Mouse (Mus musculus): ENCODE results near the gene Slc22a21. TPM values are rescaled to one million over a fixed set of nuclear protein-coding genes. Genes with fewer than 3 reads are reported as not detected.
A peak's percentile ranks its signal among the peaks of the same experiment; 100 is the strongest.

Slc22a21 gene
- 1.4 and 1.7 TPM in 2 replicates for polyA plus RNA-seq (2016; fragmentation: Nextera tagmentation; extraction: Ambion mirVana)

DNA sequence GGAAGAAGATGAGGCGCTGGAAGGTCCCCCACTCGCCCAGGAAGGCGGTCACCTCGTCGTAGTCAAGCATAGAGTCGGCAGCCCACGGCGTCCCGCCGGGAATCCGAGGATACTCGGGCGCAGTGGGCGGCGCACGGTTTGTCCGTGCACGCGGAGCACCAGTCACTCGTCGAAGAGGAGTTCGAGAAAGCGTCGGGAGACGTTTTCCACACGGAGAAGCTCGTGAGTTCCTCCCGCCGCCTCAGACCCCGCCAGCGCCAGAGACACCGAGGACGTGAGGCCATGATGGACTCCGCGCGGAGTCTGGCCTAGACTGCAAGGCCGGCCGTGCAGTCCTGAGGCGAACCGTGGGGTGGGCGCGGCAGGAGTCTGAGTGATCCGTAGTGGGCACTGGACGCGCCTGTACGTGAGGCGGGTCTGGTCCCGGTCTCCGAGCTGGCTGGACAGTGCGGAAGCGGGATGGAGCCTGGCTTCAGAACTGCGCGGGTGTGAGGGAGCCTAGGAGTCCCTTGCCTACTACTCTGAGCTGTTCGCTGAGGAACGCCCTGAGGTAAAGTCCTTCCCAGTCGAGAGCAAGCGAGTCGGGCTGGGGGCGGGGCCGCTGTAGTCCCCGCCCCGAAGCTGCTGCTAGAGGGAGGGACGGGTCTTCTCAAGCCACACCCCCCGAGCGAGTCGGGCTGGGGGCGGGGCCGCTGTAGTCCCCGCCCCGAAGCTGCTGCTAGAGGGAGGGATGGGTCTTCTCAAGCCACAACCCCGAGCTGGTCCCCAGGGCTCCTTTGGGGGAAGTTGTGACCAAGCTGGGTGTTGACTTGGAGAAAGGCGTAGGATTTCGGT lies at the start of gene Slc22a21:
Slc22a21 (minus strand) TSS at position 545 of the 834 bp plus-strand sequence.
- peak within 1 kb of the TSS; percentile 65 for H3K27ac ChIP-seq
- under 1% methylated on average over 73 of the region's 73 CpGs for WGBS (ENCODE audit: insufficient replicate concordance)
- peak; percentile 96 for ATAC-seq

GRCm38 (mm10) chr11:54028997-54029396 lies 48.9 kb upstream of the Slc22a21 start:
- no peak for ATAC-seq
- Histone ChIP-seq H3K4me3 (peak overlapping the region; percentile 92), H3K4me2 (peak overlapping the region; percentile 92), H3K4me1 (peaks cover 49% of the 10 kb centered on the region), H3K9me3 (replicated peaks) (no peaks in the 10 kb centered on the region), H3K27ac (peak overlapping the region; percentile 98), H3K9ac (peak overlapping the region; percentile 95), H3K36me3 (peaks cover 20% of the 10 kb centered on the region), H3K27me3 (replicated peaks) (peaks cover 3% of the 10 kb centered on the region; the same call in 1 of the 2 replicates)
- WGBS (ENCODE audit: insufficient replicate concordance), result 43% methylated on average over 4 of the region's 4 CpGs

More for the DNA sequence above, at the start of gene Slc22a21:
- no peaks in the 10 kb centered on the region for H3K9me3 ChIP-seq (replicated peaks)
- peaks cover 7% of the 10 kb centered on the region; the same call in 1 of the 2 replicates for H3K27me3 ChIP-seq (replicated peaks)
- H3K4me2 ChIP-seq, result peak within 1 kb of the TSS; percentile 93
- H3K4me3 ChIP-seq, result peak within 1 kb of the TSS; percentile 67
- peaks cover 25% of the 10 kb centered on the region for H3K36me3 ChIP-seq
- H3K9ac ChIP-seq, result peak within 1 kb of the TSS; percentile 72
- H3K4me1 ChIP-seq, result peaks cover 25% of the 10 kb centered on the region

- WGBS (ENCODE audit: insufficient replicate concordance), result 4% methylated on average over 61 of the region's 61 CpGs
- Histone ChIP-seq H3K4me3 (peak within 1 kb of the TSS; percentile 92), H3K27ac (peak within 1 kb of the TSS; percentile 98), H3K27me3 (replicated peaks) (peaks cover 3% of the 10 kb centered on the region; the same call in 1 of the 2 replicates), H3K36me3 (peaks cover 24% of the 10 kb centered on the region), H3K4me1 (peaks cover 56% of the 10 kb centered on the region), H3K4me2 (peak within 1 kb of the TSS; percentile 92), H3K9ac (peak within 1 kb of the TSS; percentile 95), H3K9me3 (replicated peaks) (no peaks in the 10 kb centered on the region)
- ATAC-seq, result peak; percentile 84
These were observed 48.2 kb upstream of the Slc22a21 start, which contains the start of gene Slc22a4 for GRCm38 (mm10) chr11:54028044-54028951. TSS of gene Slc22a4 (minus strand) at chr11:54028090.

DNA sequence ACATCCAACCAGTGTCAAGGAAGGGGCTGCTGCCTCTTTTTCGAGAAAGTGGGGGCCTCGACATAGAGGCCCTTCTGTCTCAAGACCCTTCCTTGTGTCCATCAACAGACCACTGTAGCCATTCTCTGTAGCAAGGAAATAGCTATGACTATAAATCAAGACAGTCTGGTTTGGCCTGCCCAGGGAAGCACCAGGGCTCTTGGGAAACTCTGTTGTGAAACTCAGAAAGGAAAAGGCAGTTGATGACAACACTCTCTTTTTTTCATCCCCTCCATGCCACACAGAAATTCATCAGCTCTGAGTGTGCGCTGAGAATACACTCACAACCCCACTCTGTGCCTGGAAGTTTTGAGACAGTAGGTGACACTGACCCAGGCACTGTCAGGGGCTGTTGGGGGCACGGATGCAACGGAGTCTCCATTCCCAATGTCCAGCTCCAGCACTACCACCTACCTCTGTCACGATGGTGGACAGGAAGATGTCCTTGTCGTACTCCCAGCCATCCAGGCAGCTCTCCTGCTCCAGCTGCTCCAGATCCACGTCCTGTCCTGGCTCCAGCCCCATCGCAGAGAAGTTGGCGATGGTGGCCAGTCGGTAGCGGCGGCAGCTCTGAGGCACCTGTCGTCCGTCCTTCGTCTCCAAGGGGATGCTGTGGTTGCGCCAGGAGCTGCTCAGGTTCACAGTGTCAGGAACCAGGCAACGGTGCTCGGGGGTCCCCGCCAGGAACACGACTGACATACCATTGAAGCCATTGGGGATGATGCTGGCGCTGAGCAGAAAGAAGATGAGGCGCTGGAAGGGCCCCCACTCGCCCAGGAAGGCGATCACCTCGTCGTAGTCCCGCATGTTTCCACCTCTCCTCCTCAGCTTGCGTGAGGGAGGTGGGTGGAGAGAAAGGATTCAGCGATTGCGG lies 47.3 kb upstream of the Slc22a21 start:
- 12% methylated on average over 31 of the region's 31 CpGs for WGBS (ENCODE audit: insufficient replicate concordance)
- Histone ChIP-seq H3K4me3 (peak overlapping the region; percentile 92), H3K4me1 (peaks cover 65% of the 10 kb centered on the region), H3K27me3 (replicated peaks) (peaks cover 3% of the 10 kb centered on the region; the same call in 1 of the 2 replicates), H3K36me3 (peaks cover 33% of the 10 kb centered on the region), H3K27ac (peak overlapping the region; percentile 98), H3K9me3 (replicated peaks) (no peaks in the 10 kb centered on the region), H3K4me2 (peak overlapping the region; percentile 92), H3K9ac (peak overlapping the region; percentile 95)
- ATAC-seq, result no peak; the same call in 1 of the 2 replicates

GRCm38 (mm10) chr11:54026491-54027041 lies 46.4 kb upstream of the Slc22a21 start:
- peak; percentile 89 for ATAC-seq
- H3K4me1 ChIP-seq, result peaks cover 74% of the 10 kb centered on the region

GRCm38 (mm10) chr11:54021396-54022093 lies 41.4 kb upstream of the Slc22a21 start:
- Histone ChIP-seq H3K9me3 (replicated peaks) (no peaks in the 10 kb centered on the region), H3K27ac (0 out of 2 replicates have a peak overlapping the region, but pooled peaks have one; percentile 3), H3K4me2 (peak overlapping the region; percentile 92), H3K4me3 (no peak overlapping the region), H3K9ac (peak overlapping the region; percentile 47; the same call in 1 of the 2 replicates), H3K27me3 (replicated peaks) (no peaks in the 10 kb centered on the region), H3K36me3 (peaks cover 84% of the 10 kb centered on the region), H3K4me1 (peaks cover 74% of the 10 kb centered on the region)
- no peak for ATAC-seq
- WGBS (ENCODE audit: insufficient replicate concordance), result 88% methylated on average over 5 of the region's 5 CpGs

More at GRCm38 (mm10) chr11:54026491-54027041, 46.4 kb upstream of the Slc22a21 start:
- peaks cover 41% of the 10 kb centered on the region for H3K36me3 ChIP-seq
- peak overlapping the region; percentile 95 for H3K9ac ChIP-seq
- WGBS (ENCODE audit: insufficient replicate concordance), result 16% methylated on average over 1 of the region's 1 CpGs
- peak overlapping the region; percentile 92 for H3K4me3 ChIP-seq
- H3K27ac ChIP-seq, result peak overlapping the region; percentile 98
- peaks cover 3% of the 10 kb centered on the region; the same call in 1 of the 2 replicates for H3K27me3 ChIP-seq (replicated peaks)
- peak overlapping the region; percentile 92 for H3K4me2 ChIP-seq
- H3K9me3 ChIP-seq (replicated peaks), result no peaks in the 10 kb centered on the region

- Histone ChIP-seq H3K4me1 (peaks cover 54% of the 10 kb centered on the region), H3K27me3 (replicated peaks) (no peaks in the 10 kb centered on the region), H3K27ac (no peak overlapping the region), H3K4me2 (0 out of 2 replicates have a peak overlapping the region, but pooled peaks have one; percentile 6), H3K36me3 (peaks cover 84% of the 10 kb centered on the region), H3K9me3 (replicated peaks) (no peaks in the 10 kb centered on the region), H3K9ac (peak overlapping the region; percentile 39; the same call in 1 of the 2 replicates), H3K4me3 (no peak overlapping the region)
- ATAC-seq, result peak; percentile 53; the same call in 1 of the 2 replicates
- 77% methylated on average over 3 of the region's 3 CpGs for WGBS (ENCODE audit: insufficient replicate concordance)
These were observed 39.0 kb upstream of the Slc22a21 start for GRCm38 (mm10) chr11:54018893-54019732.

GRCm38 (mm10) chr11:54017596-54017995 lies 37.5 kb upstream of the Slc22a21 start:
- no peak overlapping the region for H3K27ac ChIP-seq
- no peaks in the 10 kb centered on the region for H3K9me3 ChIP-seq (replicated peaks)
- peaks cover 87% of the 10 kb centered on the region for H3K36me3 ChIP-seq
- 69% methylated on average over 4 of the region's 4 CpGs for WGBS (ENCODE audit: insufficient replicate concordance)
- H3K9ac ChIP-seq, result no peak overlapping the region
- H3K4me2 ChIP-seq, result no peak overlapping the region
- H3K27me3 ChIP-seq (replicated peaks), result no peaks in the 10 kb centered on the region
- ATAC-seq, result no peak
- no peak overlapping the region for H3K4me3 ChIP-seq
- peaks cover 40% of the 10 kb centered on the region for H3K4me1 ChIP-seq

DNA sequence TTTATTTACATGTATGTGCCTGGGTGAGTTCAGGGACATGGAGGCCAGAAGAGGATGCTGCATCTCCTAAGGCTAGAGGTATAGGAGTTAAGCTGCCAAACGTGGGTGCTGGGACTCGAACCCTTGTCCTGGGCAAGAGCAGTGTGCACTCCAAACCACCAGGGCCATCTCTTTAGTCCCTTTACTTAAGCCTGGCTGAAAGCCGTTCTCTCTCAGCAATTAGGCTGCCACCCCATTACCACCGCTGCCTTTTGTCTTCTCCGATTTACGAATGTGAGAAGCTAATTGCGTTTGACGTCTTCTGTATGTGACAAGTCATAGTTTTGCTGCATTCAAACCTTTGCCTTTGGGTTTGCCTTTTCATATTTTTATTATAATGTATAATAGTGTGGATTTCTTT lies 35.9 kb upstream of the Slc22a21 start:
- H3K27ac ChIP-seq, result no peak overlapping the region
- peaks cover 27% of the 10 kb centered on the region for H3K4me1 ChIP-seq
- peaks cover 87% of the 10 kb centered on the region for H3K36me3 ChIP-seq
- no peak overlapping the region for H3K4me3 ChIP-seq
- H3K9me3 ChIP-seq (replicated peaks), result no peaks in the 10 kb centered on the region
- no peak overlapping the region for H3K4me2 ChIP-seq
- WGBS (ENCODE audit: insufficient replicate concordance), result 84% methylated on average over 8 of the region's 8 CpGs
- H3K9ac ChIP-seq, result no peak overlapping the region
- no peak for ATAC-seq
- no peaks in the 10 kb centered on the region for H3K27me3 ChIP-seq (replicated peaks)
